Mouse (Mus musculus) forebrain, embryonic 10.5 days (tissue): ENCODE measurements around the gene Spem2. TPM values are rescaled to one million over a fixed set of nuclear protein-coding genes. Genes with fewer than 3 reads are reported as not detected.

ENCODE experiments used
- polyA plus RNA-seq: library from polyadenylated mRNA; unstranded; fragments of >200 nt; fragmentation: Nextera tagmentation; extraction: Ambion mirVana; gene quantifications from 2 replicates; pipeline ENCODE4 v1.2.1, GENCODE M21; 2016

Spem2 gene
- polyA plus RNA-seq, 1 experiment from 2014 or later, result not detected

Other genes with a start within 250 kb of the Spem2 start
- gene Wrap53, start 238.2 kb downstream of the Spem2 start, polyA plus RNA-seq, result 46.4 and 51.1 TPM in 2 replicates
- gene Trp53, start 238.1 kb downstream of the Spem2 start, polyA plus RNA-seq, result 192 and 194 TPM in 2 replicates
- 4.3 and 4.6 TPM in 2 replicates for gene Atp1b2, start 212.5 kb downstream of the Spem2 start, polyA plus RNA-seq
- gene Shbg, start 200.6 kb downstream of the Spem2 start, polyA plus RNA-seq, result not detected in 2 replicates
- gene Sat2, start 196.4 kb downstream of the Spem2 start, polyA plus RNA-seq, result 13.7 and 15.4 TPM in 2 replicates
- 32.5 and 34.6 TPM in 2 replicates for gene Fxr2, start 185.5 kb downstream of the Spem2 start, polyA plus RNA-seq
- gene Sox15, start 163.2 kb downstream of the Spem2 start, polyA plus RNA-seq, result not detected in 2 replicates
- 81.8 and 82.9 TPM in 2 replicates for gene Mpdu1, start 155.8 kb downstream of the Spem2 start, polyA plus RNA-seq
- gene Cd68, start 152.3 kb downstream of the Spem2 start, polyA plus RNA-seq, result 5.5 and 5.8 TPM in 2 replicates
- gene Eif4a1, start 146.0 kb downstream of the Spem2 start, polyA plus RNA-seq, result 725 and 747 TPM in 2 replicates
- 127 and 128 TPM in 2 replicates for gene Senp3, start 136.4 kb downstream of the Spem2 start, polyA plus RNA-seq
- 0.20 TPM in 1 of 2 replicates, not detected in the other for gene Tnfsf13, start 132.7 kb downstream of the Spem2 start, polyA plus RNA-seq
- gene Tnfsf12, start 122.6 kb downstream of the Spem2 start, polyA plus RNA-seq, result 1.1 and 1.6 TPM in 2 replicates
- gene Tnfsfm13, start 122.4 kb downstream of the Spem2 start, polyA plus RNA-seq, result 0.44 and 0.55 TPM in 2 replicates
- 32.9 and 34.5 TPM in 2 replicates for gene Polr2a, start 59.8 kb downstream of the Spem2 start, polyA plus RNA-seq
- 0.14 TPM in 1 of 2 replicates, not detected in the other for gene Slc35g3, start 56.5 kb downstream of the Spem2 start, polyA plus RNA-seq
- gene Zbtb4, start 52.6 kb downstream of the Spem2 start, polyA plus RNA-seq, result 0.46 and 0.77 TPM in 2 replicates
- 1.0 and 1.5 TPM in 2 replicates for gene Chrnb1, start 22.5 kb downstream of the Spem2 start, polyA plus RNA-seq
- gene Fgf11, start 16.6 kb downstream of the Spem2 start, polyA plus RNA-seq, result 0.73 TPM in 2 replicates
- 0.71 and 0.95 TPM in 2 replicates for gene Tmem102, start 12.8 kb downstream of the Spem2 start, polyA plus RNA-seq
- gene Gm39566, start 3.2 kb downstream of the Spem2 start, polyA plus RNA-seq, result not detected in 2 replicates
- gene Spem1, start 3.7 kb upstream of the Spem2 start, polyA plus RNA-seq, result 0.19 TPM in 1 of 2 replicates, not detected in the other
- gene Nlgn2, start 19.3 kb upstream of the Spem2 start, polyA plus RNA-seq, result 4.7 and 5.2 TPM in 2 replicates
- gene Tmem256, start 20.0 kb upstream of the Spem2 start, polyA plus RNA-seq, result 259 and 290 TPM in 2 replicates
- 67.5 and 67.6 TPM in 2 replicates for gene Plscr3, start 27.9 kb upstream of the Spem2 start, polyA plus RNA-seq
- 0.79 and 1.9 TPM in 2 replicates for gene Tnk1, start 40.3 kb upstream of the Spem2 start, polyA plus RNA-seq
- gene Tmem95, start 59.6 kb upstream of the Spem2 start, polyA plus RNA-seq, result not detected in 2 replicates
- gene Kctd11, start 62.9 kb upstream of the Spem2 start, polyA plus RNA-seq, result 4.8 and 6.7 TPM in 2 replicates
- gene Acap1, start 77.1 kb upstream of the Spem2 start, polyA plus RNA-seq, result 0.84 and 1.3 TPM in 2 replicates
- gene 2810408A11Rik, start 82.5 kb upstream of the Spem2 start, polyA plus RNA-seq, result 11.9 and 12.2 TPM in 2 replicates
- gene Neurl4, start 82.6 kb upstream of the Spem2 start, polyA plus RNA-seq, result 14.3 and 14.8 TPM in 2 replicates
- 92.4 and 97.3 TPM in 2 replicates for gene Gps2, start 95.4 kb upstream of the Spem2 start, polyA plus RNA-seq
- 2,970 and 2,997 TPM in 2 replicates for gene Eif5a, start 103.5 kb upstream of the Spem2 start, polyA plus RNA-seq
- gene Ybx2, start 117.3 kb upstream of the Spem2 start, polyA plus RNA-seq, result 5.7 and 6.4 TPM in 2 replicates
- 14.2 and 15.7 TPM in 2 replicates for gene Slc2a4, start 129.7 kb upstream of the Spem2 start, polyA plus RNA-seq
- gene Cldn7, start 146.3 kb upstream of the Spem2 start, polyA plus RNA-seq, result 19.7 and 21.9 TPM in 2 replicates
- gene Ctdnep1, start 162.7 kb upstream of the Spem2 start, polyA plus RNA-seq, result 21.5 and 23.4 TPM in 2 replicates
- 159 TPM in 2 replicates for gene Elp5, start 164.1 kb upstream of the Spem2 start, polyA plus RNA-seq
- gene Gabarap, start 172.7 kb upstream of the Spem2 start, polyA plus RNA-seq, result 318 and 331 TPM in 2 replicates
- 94.5 and 96.2 TPM in 2 replicates for gene Phf23, start 177.3 kb upstream of the Spem2 start, polyA plus RNA-seq
- gene Dvl2, start 182.1 kb upstream of the Spem2 start, polyA plus RNA-seq, result 44.3 and 51.6 TPM in 2 replicates
- gene Acadvl, start 196.9 kb upstream of the Spem2 start, polyA plus RNA-seq, result 41.0 and 44.1 TPM in 2 replicates
- 13.8 and 15.5 TPM in 2 replicates for gene Dlg4, start 198.5 kb upstream of the Spem2 start, polyA plus RNA-seq
- gene Asgr1, start 235.6 kb upstream of the Spem2 start, polyA plus RNA-seq, result 0.71 and 1.2 TPM in 2 replicates